Mouse (Mus musculus): ENCODE measurements around the gene Il34. TPM values are rescaled to one million over a fixed set of nuclear protein-coding genes. Genes with fewer than 3 reads are reported as not detected.

Il34 gene
- polyA plus RNA-seq (2015; fragmentation: Nextera tagmentation; extraction: Ambion mirVana), result 5.5 and 8.3 TPM in 2 replicates

DNA sequence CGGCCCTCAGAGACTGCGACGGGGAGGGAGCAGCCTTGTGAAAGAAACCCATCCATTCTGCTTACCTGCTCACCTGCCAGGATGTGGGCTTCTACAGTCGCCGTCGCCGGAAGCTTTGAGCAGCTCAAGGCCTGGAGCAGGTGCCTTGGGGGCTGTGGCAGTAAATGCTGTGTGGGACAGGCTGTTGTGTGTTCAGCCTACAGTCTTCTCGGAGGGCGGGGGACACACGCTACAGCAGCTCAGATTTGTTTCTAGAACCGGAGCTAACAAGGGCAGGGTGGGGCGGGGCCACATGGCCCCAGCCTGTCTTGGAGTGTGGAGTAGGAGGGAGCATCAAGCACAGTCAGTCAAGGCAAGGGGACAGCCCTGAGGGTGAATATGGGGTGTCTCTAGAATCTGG lies at the start of gene Il34:
Il34 (minus strand) TSS at position 256 of the 400 bp plus-strand sequence.

GRCm38 (mm10) chr8:110846405-110847170 lies 40.9 kb upstream of the Il34 start, which contains the start of the genes Cog4 and Sf3b3:
TSS of gene Cog4 (plus strand) at chr8:110846600.
TSS of gene Sf3b3 (minus strand) at chr8:110846787.

GRCm38 (mm10) chr8:110720685-110721598 lies 84.8 kb downstream of the Il34 start, which contains the start of gene Mtss1l:
TSS of gene Mtss1l (plus strand) at chr8:110721476.

Other genes with a start within 250 kb of the Il34 start
- gene Vac14, start 187.3 kb downstream of the Il34 start, polyA plus RNA-seq (2015; fragmentation: Nextera tagmentation; extraction: Ambion mirVana), result 11.5 and 13.9 TPM in 2 replicates
- gene Mtss1l, start 84.4 kb downstream of the Il34 start, polyA plus RNA-seq (2015; fragmentation: Nextera tagmentation; extraction: Ambion mirVana), result 7.7 and 8.9 TPM in 2 replicates
- 45.2 and 62.4 TPM in 2 replicates for gene Cog4, start 40.7 kb upstream of the Il34 start, polyA plus RNA-seq (2015; fragmentation: Nextera tagmentation; extraction: Ambion mirVana)
- gene Sf3b3, start 40.9 kb upstream of the Il34 start, polyA plus RNA-seq (2015; fragmentation: Nextera tagmentation; extraction: Ambion mirVana), result 30.9 and 48.4 TPM in 2 replicates
- gene Fuk, start 96.6 kb upstream of the Il34 start, polyA plus RNA-seq (2015; fragmentation: Nextera tagmentation; extraction: Ambion mirVana), result 3.1 and 4.3 TPM in 2 replicates
- 15.9 and 17.3 TPM in 2 replicates for gene St3gal2, start 114.0 kb upstream of the Il34 start, polyA plus RNA-seq (2015; fragmentation: Nextera tagmentation; extraction: Ambion mirVana)
- 10.0 and 10.7 TPM in 2 replicates for gene Ddx19a, start 191.9 kb upstream of the Il34 start, polyA plus RNA-seq (2015; fragmentation: Nextera tagmentation; extraction: Ambion mirVana)
- gene Ddx19b, start 225.8 kb upstream of the Il34 start, polyA plus RNA-seq (2015; fragmentation: Nextera tagmentation; extraction: Ambion mirVana), result 2.0 and 2.9 TPM in 2 replicates
- gene Aars, start 227.2 kb upstream of the Il34 start, polyA plus RNA-seq (2015; fragmentation: Nextera tagmentation; extraction: Ambion mirVana), result 28.0 and 57.3 TPM in 2 replicates